Mouse (Mus musculus): ENCODE results near the gene Rab25. TPM values are rescaled to one million over a fixed set of nuclear protein-coding genes. Genes with fewer than 3 reads are reported as not detected.

The Rab25 gene
- total RNA-seq, 2 experiments from 2014 or later, result not detected

DNA sequence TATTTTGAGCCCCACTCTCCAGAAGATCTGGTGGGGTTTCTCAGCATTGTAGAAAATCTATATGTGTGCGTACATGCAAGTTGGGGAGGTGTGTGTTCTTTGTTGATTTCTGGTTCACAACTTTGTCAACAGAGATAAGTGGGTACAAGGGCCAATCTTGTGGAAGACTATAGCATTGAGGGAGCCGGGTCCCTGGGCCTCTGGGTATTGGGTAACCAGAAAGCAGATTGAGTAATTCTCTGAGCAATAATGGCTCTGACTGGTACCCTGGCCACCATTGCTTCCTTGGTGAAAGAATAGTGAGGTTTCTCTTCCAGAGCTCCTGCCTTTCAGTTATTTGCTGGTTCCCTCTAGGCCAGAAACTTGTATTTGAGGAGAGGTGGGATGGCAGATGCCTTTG lies 21.0 kb upstream of the Rab25 start:
- intact Hi-C loops (cut with DNase I), result no loop called here
- no peak for DNase-seq (ENCODE audit: low spot score in 2 of 2)

- intact Hi-C loops (cut with DNase I), result no loop called here
- DNase-seq (ENCODE audit: low spot score in 2 of 2), result no peak
Observed at GRCm38 (mm10) chr3:88568615-88569014, 20.5 kb upstream of the Rab25 start.

GRCm38 (mm10) chr3:88567892-88568291 lies 19.8 kb upstream of the Rab25 start:
- DNase-seq (ENCODE audit: low spot score in 2 of 2), result no peak
- intact Hi-C loops (cut with DNase I), result no loop called here

- DNase-seq (ENCODE audit: low spot score in 2 of 2), result no peak
- intact Hi-C loops (cut with DNase I), result no loop called here
Observed at GRCm38 (mm10) chr3:88566536-88567061, 18.5 kb upstream of the Rab25 start.

- intact Hi-C loops (cut with DNase I), result no loop called here
- no peak for DNase-seq (ENCODE audit: low spot score in 2 of 2)
Observed at GRCm38 (mm10) chr3:88566116-88566515, 18.0 kb upstream of the Rab25 start.

DNA sequence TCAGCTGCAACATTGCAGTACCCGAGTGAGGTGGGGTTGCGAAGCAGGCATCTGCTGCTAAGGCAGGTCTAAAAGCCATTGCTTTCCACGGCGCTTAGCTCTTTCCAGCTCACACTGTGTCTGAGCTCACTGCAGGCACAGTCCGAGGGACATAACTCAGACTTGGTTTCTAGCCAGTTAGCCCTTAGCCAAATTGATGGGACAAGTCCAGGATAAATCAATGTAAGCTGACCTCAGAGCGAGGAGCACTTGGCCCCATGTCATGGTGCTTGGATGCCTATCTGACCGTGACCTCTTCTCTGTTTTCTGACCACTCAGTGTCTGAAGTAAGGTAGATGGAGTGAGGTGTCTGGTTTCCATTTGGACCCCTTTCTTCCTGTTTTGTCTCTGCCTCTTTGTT lies 15.9 kb upstream of the Rab25 start:
- no peak for DNase-seq (ENCODE audit: low spot score in 2 of 2)
- intact Hi-C loops (cut with DNase I), result no loop called here

- intact Hi-C loops (cut with DNase I), result no loop called here
- DNase-seq (ENCODE audit: low spot score in 2 of 2), result no peak
Observed at GRCm38 (mm10) chr3:88563442-88563841, 15.3 kb upstream of the Rab25 start.

- DNase-seq (ENCODE audit: low spot score in 2 of 2), result no peak
- intact Hi-C loops (cut with DNase I), result no loop called here
Observed at GRCm38 (mm10) chr3:88561989-88562388, 13.9 kb upstream of the Rab25 start.

DNA sequence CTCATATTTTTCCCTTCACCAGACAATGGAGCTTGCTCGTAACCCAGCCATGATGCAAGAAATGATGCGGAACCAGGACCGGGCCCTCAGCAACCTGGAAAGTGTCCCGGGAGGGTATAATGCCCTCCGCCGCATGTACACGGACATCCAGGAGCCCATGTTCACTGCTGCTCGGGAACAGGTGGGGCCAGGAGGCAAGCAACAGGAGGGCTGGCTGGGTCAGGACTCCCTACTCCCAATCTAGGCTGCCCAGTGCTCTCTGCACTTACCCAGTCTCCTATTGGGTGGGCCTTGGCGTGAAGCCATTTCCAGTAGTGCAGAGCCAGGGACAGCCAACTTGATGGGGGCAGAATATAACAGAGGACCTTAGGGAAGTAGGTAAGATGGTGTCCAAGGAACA lies 11.5 kb upstream of the Rab25 start:
- intact Hi-C loops (cut with DNase I), result no loop called here
- DNase-seq (ENCODE audit: low spot score in 2 of 2), result no peak

DNA sequence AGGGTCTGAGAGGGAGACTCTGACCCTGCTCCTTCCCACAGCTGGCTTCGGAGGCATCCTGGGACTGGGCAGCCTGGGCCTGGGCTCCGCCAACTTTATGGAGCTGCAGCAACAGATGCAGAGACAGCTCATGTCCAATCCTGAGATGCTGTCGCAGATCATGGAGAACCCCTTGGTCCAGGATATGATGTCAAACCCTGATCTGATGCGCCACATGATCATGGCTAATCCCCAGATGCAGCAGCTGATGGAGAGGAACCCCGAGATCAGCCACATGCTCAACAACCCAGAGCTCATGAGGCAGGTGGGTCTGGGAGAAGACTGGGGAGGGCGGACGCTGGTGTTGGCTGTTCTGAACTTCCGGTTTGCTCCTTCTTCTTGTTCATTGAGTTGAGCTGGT lies 8.5 kb upstream of the Rab25 start:
- intact Hi-C loops (cut with DNase I), result no loop called here

DNA sequence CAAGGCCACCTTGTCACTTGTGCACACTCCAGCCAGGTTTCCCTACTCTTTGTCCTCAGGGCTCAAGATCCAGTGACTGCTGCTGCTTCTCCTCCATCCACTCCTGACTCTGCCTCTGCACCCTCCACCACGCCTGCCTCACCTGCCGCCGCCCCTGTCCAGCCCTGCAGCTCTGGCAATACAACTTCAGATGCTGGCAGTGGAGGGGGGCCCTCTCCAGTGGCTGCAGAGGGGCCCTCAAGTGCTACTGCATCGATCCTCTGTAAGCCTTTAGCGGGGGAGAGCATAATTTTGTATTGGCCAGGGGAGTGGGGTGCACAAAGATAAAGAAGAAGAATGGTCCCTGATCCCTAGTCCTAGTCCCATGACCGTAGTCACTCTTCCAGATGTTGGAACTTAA lies 7.6 kb upstream of the Rab25 start:
- no peak for DNase-seq (ENCODE audit: low spot score in 2 of 2)
- intact Hi-C loops (cut with DNase I), result no loop called here

More for the DNA sequence above, 8.5 kb upstream of the Rab25 start:
- DNase-seq (ENCODE audit: low spot score in 2 of 2), result no peak

DNA sequence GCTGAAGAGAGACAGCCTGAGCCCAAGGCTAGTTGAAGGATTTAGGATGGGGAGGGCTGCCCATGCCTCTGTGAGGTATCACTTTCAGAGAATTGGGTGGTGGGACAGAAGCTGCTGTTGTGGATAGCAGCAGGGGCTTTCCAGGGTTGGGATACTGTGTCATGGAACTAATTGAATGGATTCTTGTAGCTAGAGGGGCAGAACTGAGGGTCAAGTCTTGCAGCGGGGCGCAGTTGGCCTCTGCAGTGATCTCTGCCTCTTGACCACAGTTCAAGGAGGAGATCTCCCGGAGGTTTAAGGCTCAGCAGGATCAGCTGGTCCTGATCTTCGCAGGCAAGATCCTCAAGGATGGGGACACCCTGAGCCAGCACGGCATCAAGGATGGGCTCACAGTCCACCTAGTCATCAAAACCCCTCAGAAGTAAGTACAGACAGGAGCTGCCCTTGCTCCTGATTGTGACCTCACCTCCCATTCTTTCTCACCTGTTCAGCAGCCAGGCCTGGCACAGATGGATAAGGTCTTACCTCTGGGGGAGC lies 7.0 kb upstream of the Rab25 start:
- intact Hi-C loops (cut with DNase I), result no loop called here
- DNase-seq (ENCODE audit: low spot score in 2 of 2), result no peak

- intact Hi-C loops (cut with DNase I), result no loop called here
- DNase-seq (ENCODE audit: low spot score in 2 of 2), result peak; percentile 46 to 63
Observed at GRCm38 (mm10) chr3:88553880-88554586, 5.9 kb upstream of the Rab25 start.

DNA sequence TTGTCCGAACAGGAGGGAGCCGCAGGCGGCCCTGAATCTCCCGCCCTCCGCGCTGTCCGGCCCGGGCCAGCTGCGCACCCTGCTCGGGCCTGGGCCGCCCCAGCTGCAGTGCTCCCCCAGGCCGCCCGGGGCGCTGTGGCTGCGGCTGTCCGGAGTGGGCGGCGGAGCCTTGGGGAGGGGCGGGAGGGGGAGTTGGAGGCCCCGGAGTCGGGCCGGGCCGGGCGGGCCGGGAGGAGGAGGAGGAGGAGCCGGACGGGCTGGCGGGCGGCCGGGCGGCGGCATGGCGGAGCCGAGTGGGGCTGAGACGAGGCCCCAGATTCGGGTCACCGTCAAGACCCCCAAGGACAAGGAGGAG lies 5.4 kb upstream of the Rab25 start, which contains the start of gene Ubqln4:
Gene Ubqln4 (plus strand): TSS at position 234 of the 355 bp plus-strand sequence.
- peak; percentile 86 to 88 for DNase-seq (ENCODE audit: low spot score in 2 of 2)
- intact Hi-C loops (cut with DNase I), result no loop called here

GRCm38 (mm10) chr3:88552676-88553524 lies 4.8 kb upstream of the Rab25 start, which contains the start of gene Lamtor2:
Gene Lamtor2, minus strand, starts transcription at chr3:88553074.
- peak; percentile 98 to 99 for DNase-seq (ENCODE audit: low spot score in 2 of 2)
- intact Hi-C loops (cut with DNase I), result no loop called here

DNA sequence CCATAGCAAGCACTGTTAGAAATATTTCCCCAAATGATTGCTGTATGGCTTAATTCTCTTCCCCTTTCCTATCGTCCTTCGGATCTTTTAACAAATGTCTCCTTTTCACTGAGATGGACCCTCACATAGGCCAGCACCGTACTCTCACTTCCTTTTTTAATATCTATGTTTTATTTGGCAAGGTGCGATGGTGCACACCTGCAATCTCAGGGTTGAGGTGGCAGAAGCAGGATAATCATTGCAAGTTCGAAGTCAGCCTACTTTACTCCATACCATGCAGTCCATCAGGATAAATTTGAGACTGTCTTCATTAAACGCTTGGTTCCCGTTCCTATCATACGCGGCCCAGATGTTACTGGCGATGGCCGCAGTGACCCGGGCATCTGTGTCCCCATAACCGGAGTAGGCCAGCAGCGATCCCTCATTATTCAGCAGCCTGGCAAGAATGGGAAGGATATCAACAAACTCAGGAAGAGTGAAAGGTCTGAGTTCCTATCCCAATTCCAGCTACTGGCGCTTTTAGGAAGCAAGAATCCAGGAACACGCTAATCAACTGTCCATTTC lies 4.1 kb upstream of the Rab25 start:
- intact Hi-C loops (cut with DNase I), result no loop called here
- DNase-seq (ENCODE audit: low spot score in 2 of 2), result no peak

- intact Hi-C loops (cut with DNase I), result no loop called here
Observed at GRCm38 (mm10) chr3:88551586-88551985, 3.5 kb upstream of the Rab25 start.

GRCm38 (mm10) chr3:88546674-88547418 lies 1.3 kb downstream of the Rab25 start:
- no peak for DNase-seq (ENCODE audit: low spot score in 2 of 2)
- intact Hi-C loops (cut with DNase I), result no loop called here

More at GRCm38 (mm10) chr3:88551586-88551985, 3.5 kb upstream of the Rab25 start:
- DNase-seq (ENCODE audit: low spot score in 2 of 2), result no peak

- intact Hi-C loops (cut with DNase I), result no loop called here
- no peak for DNase-seq (ENCODE audit: low spot score in 2 of 2)
Observed at GRCm38 (mm10) chr3:88544955-88545591, 3.0 kb downstream of the Rab25 start.

Measured in left cerebral cortex, postnatal 14 days (tissue).